Mouse (Mus musculus) gastrocnemius, adult 18-20 months (tissue): ENCODE data around the gene Tdrd7. TPM values are rescaled to one million over a fixed set of nuclear protein-coding genes. Genes with fewer than 3 reads are reported as not detected.
A peak's percentile ranks its signal among the peaks of the same experiment; 100 is the strongest.

Experiments used
- DNase-seq: peaks from one replicate; pipeline ENCODE4 v3.0.0; 2021; ENCODE audit warnings: low spot score
- total RNA-seq, 2 experiments: library from RNA; stranded (reverse); gene quantifications; 2 replicates each; pipeline ENCODE4 v1.2.3; 2021

Tdrd7 gene
- total RNA-seq, 2 experiments from 2014 or later = 7.3 to 9.7 TPM

GRCm38 (mm10) chr4:45971806-45972447, 6.8 kb downstream of the Tdrd7 start:
- DNase-seq = peak; percentile 100

- DNase-seq = no peak
These were observed 7.3 kb downstream of the Tdrd7 start for GRCm38 (mm10) chr4:45972448-45972854.

GRCm38 (mm10) chr4:45972951-45973350, 7.8 kb downstream of the Tdrd7 start:
- no peak for DNase-seq

GRCm38 (mm10) chr4:45976931-45977667, 12.0 kb downstream of the Tdrd7 start:
- DNase-seq = no peak

- DNase-seq = no peak
These were observed 14.8 kb downstream of the Tdrd7 start for GRCm38 (mm10) chr4:45979916-45980315.

- DNase-seq = no peak
These were observed 15.9 kb downstream of the Tdrd7 start for GRCm38 (mm10) chr4:45981054-45981453.

- no peak for DNase-seq
These were observed 25.4 kb downstream of the Tdrd7 start for GRCm38 (mm10) chr4:45990427-45991135.

GRCm38 (mm10) chr4:45998536-45998935, 33.4 kb downstream of the Tdrd7 start:
- DNase-seq = no peak

GRCm38 (mm10) chr4:46008142-46008793, 43.1 kb downstream of the Tdrd7 start:
- no peak for DNase-seq

GRCm38 (mm10) chr4:46011698-46012097, 46.6 kb downstream of the Tdrd7 start:
- no peak for DNase-seq

- no peak for DNase-seq
These were observed 50.5 kb downstream of the Tdrd7 start for GRCm38 (mm10) chr4:46015605-46016004.

GRCm38 (mm10) chr4:46023021-46023481, 57.9 kb downstream of the Tdrd7 start:
- DNase-seq = no peak

- DNase-seq = no peak
These were observed 60.8 kb downstream of the Tdrd7 start for GRCm38 (mm10) chr4:46025893-46026292.

- DNase-seq = no peak
These were observed 63.1 kb downstream of the Tdrd7 start for GRCm38 (mm10) chr4:46028224-46028623.

GRCm38 (mm10) chr4:46028781-46029180, 63.6 kb downstream of the Tdrd7 start:
- no peak for DNase-seq

GRCm38 (mm10) chr4:46029552-46029951, 64.4 kb downstream of the Tdrd7 start:
- no peak for DNase-seq

GRCm38 (mm10) chr4:46032448-46032847, 67.3 kb downstream of the Tdrd7 start:
- DNase-seq = no peak

- DNase-seq = no peak
These were observed 68.1 kb downstream of the Tdrd7 start for GRCm38 (mm10) chr4:46033197-46033596.

GRCm38 (mm10) chr4:46038591-46038891, 73.4 kb downstream of the Tdrd7 start:
- DNase-seq = no peak

- peak; percentile 68 for DNase-seq
These were observed 74.0 kb downstream of the Tdrd7 start, which contains the start of gene Tmod1 for GRCm38 (mm10) chr4:46038892-46039751. Tmod1 (plus strand) TSS chr4:46038935.

GRCm38 (mm10) chr4:46039899-46040298, 74.8 kb downstream of the Tdrd7 start:
- no peak for DNase-seq
